Mouse (Mus musculus) embryonic facial prominence, embryonic 10.5 days (tissue): ENCODE measurements around the gene Pml. TPM values are rescaled to one million over a fixed set of nuclear protein-coding genes. Genes with fewer than 3 reads are reported as not detected.
"Not testable (repeated sequence)": the region's sequence is repeated elsewhere in the genome, so short reads cannot be mapped to it uniquely, and the experiment has no call there.

Source experiments
- DNase-seq: peaks from one replicate; pipeline ENCODE4 v3.0.0-alpha.2; 2017; ENCODE audit warnings: low spot score
- H3K27ac ChIP-seq: fragments of 300-500 bp; sonication (generic); replicated peaks from 2 replicates; pipeline ENCODE4 v1.5.1; 2016; ENCODE audit warnings: mild to moderate bottlenecking
- H3K27me3 ChIP-seq: fragments of 300-500 bp; sonication (generic); replicated peaks from 2 replicates; pipeline ENCODE4 v1.6.1; 2016; ENCODE audit warnings: low read depth, mild to moderate bottlenecking; ENCODE audit not compliant: poor library complexity, severe bottlenecking
- H3K36me3 ChIP-seq: fragments of 300-500 bp; sonication (generic); replicated peaks from 2 replicates; pipeline ENCODE4 v1.6.1; 2016; ENCODE audit warnings: mild to moderate bottlenecking, moderate library complexity
- H3K4me1 ChIP-seq: fragments of 300-500 bp; sonication (generic); 2 replicates; pipeline ENCODE4 v1.6.1; 2016
- H3K4me3 ChIP-seq: fragments of 300-500 bp; sonication (generic); 2 replicates; pipeline ENCODE4 v1.5.1; 2016; ENCODE audit warnings: mild to moderate bottlenecking, moderate library complexity
- H3K9me3 ChIP-seq: fragments of 300-500 bp; sonication (generic); 2 replicates; pipeline ENCODE4 v1.6.1; 2016; ENCODE audit warnings: mild to moderate bottlenecking
- WGBS: fragments of 180-500 bp; shearing (Covaris S2); methylation state at CpG from one replicate; pipeline ENCODE4 v1.1.7; 2016; 5-methylcytosine and 5-hydroxymethylcytosine counted together
- polyA plus RNA-seq: library from polyadenylated mRNA; unstranded; fragments of >200 nt; fragmentation: Nextera tagmentation; extraction: Ambion mirVana; gene quantifications from 2 replicates; pipeline ENCODE4 v1.2.1, GENCODE M21; 2016

The Pml gene
- polyA plus RNA-seq, 1 experiment from 2014 or later = 17.6 TPM

GRCm38 (mm10) chr9:58278821-58279723, 29.5 kb upstream of the Pml start:
- H3K4me1 ChIP-seq = peaks cover 24% of the 10 kb centered on the region
- DNase-seq = no peak
- H3K27ac ChIP-seq = no peak overlapping the region
- no peaks in the 10 kb centered on the region for H3K36me3 ChIP-seq
- 42% methylated on average over 4 of the region's 4 CpGs for WGBS
- H3K27me3 ChIP-seq = no peaks in the 10 kb centered on the region
- no peak overlapping the region for H3K4me3 ChIP-seq
- H3K9me3 ChIP-seq = no peaks in the 10 kb centered on the region

- Histone ChIP-seq H3K27ac (no peak overlapping the region), H3K27me3 (no peaks in the 10 kb centered on the region), H3K4me1 (peaks cover 29% of the 10 kb centered on the region), H3K4me3 (no peak overlapping the region), H3K36me3 (no peaks in the 10 kb centered on the region), H3K9me3 (no peaks in the 10 kb centered on the region)
- 89% methylated on average over 4 of the region's 4 CpGs for WGBS
- no peak for DNase-seq
Measured at GRCm38 (mm10) chr9:58278313-58278712, 28.7 kb upstream of the Pml start.

GRCm38 (mm10) chr9:58276346-58276745, 26.8 kb upstream of the Pml start:
- H3K36me3 ChIP-seq = no peaks in the 10 kb centered on the region
- DNase-seq = no peak
- no peaks in the 10 kb centered on the region for H3K27me3 ChIP-seq
- H3K4me1 ChIP-seq = peaks cover 32% of the 10 kb centered on the region
- H3K9me3 ChIP-seq = no peaks in the 10 kb centered on the region
- H3K4me3 ChIP-seq = no peak overlapping the region
- H3K27ac ChIP-seq = no peak overlapping the region
- WGBS = 57% methylated on average over 5 of the region's 5 CpGs

- Histone ChIP-seq H3K36me3 (no peaks in the 10 kb centered on the region), H3K27me3 (no peaks in the 10 kb centered on the region), H3K4me3 (0 out of 2 replicates have a peak overlapping the region, but pooled peaks have one; percentile 18), H3K4me1 (peaks cover 32% of the 10 kb centered on the region), H3K9me3 (no peaks in the 10 kb centered on the region), H3K27ac (peak overlapping the region; percentile 81)
- DNase-seq = no peak
- 81% methylated on average over 3 of the region's 3 CpGs for WGBS
Measured at GRCm38 (mm10) chr9:58275797-58276196, 26.2 kb upstream of the Pml start.

GRCm38 (mm10) chr9:58275115-58275774, 25.7 kb upstream of the Pml start:
- peak overlapping the region; percentile 81 for H3K27ac ChIP-seq
- H3K4me3 ChIP-seq = peak overlapping the region; percentile 18; the same call in 1 of the 2 replicates
- H3K36me3 ChIP-seq = no peaks in the 10 kb centered on the region
- 28% methylated on average over 8 of the region's 8 CpGs for WGBS
- peak; percentile 54 for DNase-seq
- H3K4me1 ChIP-seq = peaks cover 32% of the 10 kb centered on the region
- H3K27me3 ChIP-seq = no peaks in the 10 kb centered on the region
- no peaks in the 10 kb centered on the region for H3K9me3 ChIP-seq

GRCm38 (mm10) chr9:58274626-58275025, 25.0 kb upstream of the Pml start:
- no peaks in the 10 kb centered on the region for H3K36me3 ChIP-seq
- no peak for DNase-seq
- H3K4me3 ChIP-seq = no peak overlapping the region
- no peaks in the 10 kb centered on the region for H3K9me3 ChIP-seq
- H3K27me3 ChIP-seq = no peaks in the 10 kb centered on the region
- H3K27ac ChIP-seq = 0 out of 2 replicates have a peak overlapping the region, but pooled peaks have one; percentile 2
- H3K4me1 ChIP-seq = peaks cover 32% of the 10 kb centered on the region
- 56% methylated on average over 3 of the region's 3 CpGs for WGBS

- peaks cover 32% of the 10 kb centered on the region for H3K4me1 ChIP-seq
- H3K9me3 ChIP-seq = no peaks in the 10 kb centered on the region
- no peaks in the 10 kb centered on the region for H3K27me3 ChIP-seq
- 74% methylated on average over 7 of the region's 7 CpGs for WGBS
- DNase-seq = no peak
- 0 out of 2 replicates have a peak overlapping the region, but pooled peaks have one; percentile 2 for H3K27ac ChIP-seq
- H3K36me3 ChIP-seq = no peaks in the 10 kb centered on the region
- H3K4me3 ChIP-seq = no peak overlapping the region
Measured at GRCm38 (mm10) chr9:58274101-58274604, 24.6 kb upstream of the Pml start.

GRCm38 (mm10) chr9:58272855-58273254, 23.3 kb upstream of the Pml start:
- peaks cover 32% of the 10 kb centered on the region for H3K4me1 ChIP-seq
- H3K27ac ChIP-seq = no peak overlapping the region
- no peaks in the 10 kb centered on the region for H3K36me3 ChIP-seq
- H3K27me3 ChIP-seq = no peaks in the 10 kb centered on the region
- no peaks in the 10 kb centered on the region for H3K9me3 ChIP-seq
- no peak overlapping the region for H3K4me3 ChIP-seq
- 78% methylated on average over 9 of the region's 9 CpGs for WGBS
- DNase-seq = no peak

- Histone ChIP-seq H3K9me3 (no peaks in the 10 kb centered on the region), H3K27ac (no peak overlapping the region), H3K27me3 (no peaks in the 10 kb centered on the region), H3K4me3 (no peak overlapping the region), H3K36me3 (no peaks in the 10 kb centered on the region), H3K4me1 (peaks cover 32% of the 10 kb centered on the region)
- 73% methylated on average over 2 of the region's 2 CpGs for WGBS
- no peak for DNase-seq
Measured at GRCm38 (mm10) chr9:58272068-58272541, 22.5 kb upstream of the Pml start.

GRCm38 (mm10) chr9:58271551-58271950, 22.0 kb upstream of the Pml start:
- not testable (repeated sequence) for H3K4me3 ChIP-seq, H3K27me3 ChIP-seq, H3K9me3 ChIP-seq, H3K36me3 ChIP-seq, DNase-seq, H3K27ac ChIP-seq
- H3K4me1 ChIP-seq = peaks cover 38% of the 10 kb centered on the region
- 95% methylated on average over 9 of the region's 9 CpGs for WGBS

GRCm38 (mm10) chr9:58271109-58271508, 21.5 kb upstream of the Pml start:
- no peaks in the 10 kb centered on the region for H3K36me3 ChIP-seq
- 88% methylated on average over 3 of the region's 3 CpGs for WGBS

GRCm38 (mm10) chr9:58270081-58270480, 20.5 kb upstream of the Pml start:
- Histone ChIP-seq H3K27ac (no peak overlapping the region), H3K36me3 (no peaks in the 10 kb centered on the region), H3K4me3 (no peak overlapping the region), H3K4me1 (peaks cover 34% of the 10 kb centered on the region), H3K9me3 (no peaks in the 10 kb centered on the region), H3K27me3 (no peaks in the 10 kb centered on the region)
- DNase-seq = no peak
- 71% methylated on average over 3 of the region's 3 CpGs for WGBS

More at GRCm38 (mm10) chr9:58271109-58271508, 21.5 kb upstream of the Pml start:
- Histone ChIP-seq H3K27ac (no peak overlapping the region), H3K27me3 (no peaks in the 10 kb centered on the region), H3K4me3 (no peak overlapping the region), H3K4me1 (peaks cover 39% of the 10 kb centered on the region), H3K9me3 (no peaks in the 10 kb centered on the region)
- DNase-seq = no peak
